Mouse (Mus musculus): ENCODE measurements at regions not wholly inside any gene's neighbourhood (a gene's known extent, or its start where the extent isn't known, plus 50 kb on each side); places are given as distances from the start of the nearest gene placed in this dataset.

DNA sequence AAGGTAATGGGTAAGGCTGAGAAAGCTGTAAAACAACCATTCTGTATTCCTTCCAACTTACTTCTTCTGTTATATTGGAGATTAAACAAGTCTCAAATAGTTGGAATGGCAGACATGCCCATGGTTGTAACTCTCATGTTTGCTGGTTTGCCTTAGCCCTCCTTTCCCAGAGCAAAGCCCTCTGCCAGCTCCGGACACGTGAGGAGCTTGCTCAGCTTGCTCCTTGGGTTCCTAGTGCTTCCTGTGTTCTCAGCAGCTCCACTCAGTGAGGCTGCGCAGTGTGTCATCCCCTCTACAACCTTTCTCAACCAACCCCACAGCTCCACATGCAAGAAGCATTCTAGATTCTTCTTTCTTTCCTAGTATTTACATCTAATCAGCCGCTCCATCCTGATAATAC, 193.3 kb upstream of the Tmem45b start:
- no peaks in the 10 kb centered on the region for H3K36me3 ChIP-seq (ENCODE audit: control insufficient read depth, insufficient read depth, low read length)
- WGBS: 79% methylated on average over 4 of the region's 4 CpGs
- no peaks in the 10 kb centered on the region for H3K9me3 ChIP-seq (replicated peaks; ENCODE audit: control insufficient read depth, low read length)
- no peak overlapping the region for H3K4me2 ChIP-seq (ENCODE audit: low read depth, low read length)
- ATAC-seq (ENCODE audit: insufficient read depth, low FRiP score): no peak
- H3K4me3 ChIP-seq (replicated peaks; ENCODE audit: low read length): no peak overlapping the region
- no peaks in the 10 kb centered on the region for H3K27me3 ChIP-seq (ENCODE audit: control insufficient read depth, insufficient read depth, low read length)
- H3K4me1 ChIP-seq (ENCODE audit: control insufficient read depth, insufficient read depth, low read length): no peaks in the 10 kb centered on the region
- no peak overlapping the region for H3K9ac ChIP-seq (ENCODE audit: low read length)
- H3K27ac ChIP-seq (ENCODE audit: low read length): no peak overlapping the region

DNA sequence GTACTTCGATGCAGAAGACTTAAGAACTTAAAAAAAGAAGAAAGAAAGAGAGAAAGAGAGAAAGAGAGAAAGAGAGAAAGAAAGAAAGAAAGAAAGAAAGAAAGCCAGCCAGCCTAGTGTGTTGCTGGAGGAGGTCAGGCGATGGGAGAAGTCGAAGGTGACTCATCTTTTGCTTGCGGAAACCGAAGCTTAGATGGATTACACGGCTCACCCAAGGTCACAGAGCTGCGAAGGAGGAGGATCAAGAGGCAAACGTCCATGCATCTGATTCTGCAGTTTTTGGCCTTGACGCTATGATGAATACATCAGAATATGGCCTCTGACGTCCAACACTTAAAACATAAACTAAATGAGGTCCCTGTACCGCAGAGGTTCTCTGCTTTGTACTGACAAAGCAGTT, 192.4 kb upstream of the Tmem45b start:
- WGBS: 40% methylated on average over 11 of the region's 11 CpGs
- Histone ChIP-seq H3K36me3 (ENCODE audit: control insufficient read depth, insufficient read depth, low read length) (no peaks in the 10 kb centered on the region), H3K27ac (ENCODE audit: low read length) (no peak overlapping the region), H3K9me3 (replicated peaks; ENCODE audit: control insufficient read depth, low read length) (no peaks in the 10 kb centered on the region), H3K4me3 (replicated peaks; ENCODE audit: low read length) (no peak overlapping the region), H3K27me3 (ENCODE audit: control insufficient read depth, insufficient read depth, low read length) (no peaks in the 10 kb centered on the region), H3K9ac (ENCODE audit: low read length) (no peak overlapping the region), H3K4me2 (ENCODE audit: low read depth, low read length) (no peak overlapping the region), H3K4me1 (ENCODE audit: control insufficient read depth, insufficient read depth, low read length) (no peaks in the 10 kb centered on the region)
- ATAC-seq (ENCODE audit: insufficient read depth, low FRiP score): no peak

DNA sequence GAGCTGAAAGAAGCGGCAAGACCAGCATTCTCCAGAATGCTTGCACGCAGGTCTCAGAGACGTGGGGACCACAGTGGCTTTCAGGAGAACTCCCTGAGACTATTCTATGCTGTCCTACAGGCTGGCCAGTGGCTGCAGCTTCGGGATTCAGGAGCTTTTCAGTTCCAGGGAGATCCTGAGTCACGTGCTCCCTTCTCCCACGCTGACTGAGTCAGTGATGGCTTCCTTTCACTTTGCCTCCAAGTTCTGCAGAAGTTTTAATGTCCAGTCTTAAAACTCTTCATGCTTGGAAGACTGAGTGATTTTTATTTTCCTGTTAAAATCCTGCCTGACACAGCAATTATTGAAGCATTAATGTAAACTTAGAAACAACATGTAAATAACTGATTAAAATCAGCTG, 190.5 kb upstream of the Tmem45b start:
- Histone ChIP-seq H3K36me3 (ENCODE audit: control insufficient read depth, insufficient read depth, low read length) (no peaks in the 10 kb centered on the region), H3K27me3 (ENCODE audit: control insufficient read depth, insufficient read depth, low read length) (no peaks in the 10 kb centered on the region), H3K9ac (ENCODE audit: low read length) (no peak overlapping the region), H3K9me3 (replicated peaks; ENCODE audit: control insufficient read depth, low read length) (no peaks in the 10 kb centered on the region), H3K4me1 (ENCODE audit: control insufficient read depth, insufficient read depth, low read length) (no peaks in the 10 kb centered on the region), H3K4me3 (replicated peaks; ENCODE audit: low read length) (no peak overlapping the region), H3K4me2 (ENCODE audit: low read depth, low read length) (no peak overlapping the region), H3K27ac (ENCODE audit: low read length) (no peak overlapping the region)
- WGBS: 76% methylated on average over 6 of the region's 6 CpGs
- ATAC-seq (ENCODE audit: insufficient read depth, low FRiP score): no peak

DNA sequence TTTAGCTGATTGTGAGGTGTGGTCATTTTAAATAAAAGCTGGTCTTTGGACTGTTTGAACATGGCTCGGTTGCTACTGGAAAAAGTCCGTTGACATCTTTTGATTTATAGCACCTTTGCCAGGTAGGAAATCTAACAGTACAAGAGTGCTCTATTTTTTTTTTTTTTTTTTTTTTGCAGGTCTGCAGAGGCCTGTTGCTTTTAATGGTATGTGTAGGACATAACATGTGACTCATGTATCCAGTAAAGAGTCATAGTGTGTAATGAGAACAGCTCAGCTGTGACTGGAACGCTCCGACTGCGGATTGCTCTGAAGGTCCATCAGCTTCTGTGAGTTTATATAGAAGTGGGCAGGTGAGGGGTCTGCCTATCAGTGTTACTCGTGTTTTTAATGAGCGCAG, 190.0 kb upstream of the Tmem45b start:
- no peak overlapping the region for H3K9ac ChIP-seq (ENCODE audit: low read length)
- no peaks in the 10 kb centered on the region for H3K27me3 ChIP-seq (ENCODE audit: control insufficient read depth, insufficient read depth, low read length)
- H3K9me3 ChIP-seq (replicated peaks; ENCODE audit: control insufficient read depth, low read length): no peaks in the 10 kb centered on the region
- H3K4me2 ChIP-seq (ENCODE audit: low read depth, low read length): no peak overlapping the region
- no peaks in the 10 kb centered on the region for H3K36me3 ChIP-seq (ENCODE audit: control insufficient read depth, insufficient read depth, low read length)
- H3K4me1 ChIP-seq (ENCODE audit: control insufficient read depth, insufficient read depth, low read length): no peaks in the 10 kb centered on the region
- H3K27ac ChIP-seq (ENCODE audit: low read length): no peak overlapping the region
- 58% methylated on average over 7 of the region's 7 CpGs for WGBS
- peak; percentile 66; the same call in 1 of the 2 replicates for ATAC-seq (ENCODE audit: insufficient read depth, low FRiP score)
- no peak overlapping the region for H3K4me3 ChIP-seq (replicated peaks; ENCODE audit: low read length)

DNA sequence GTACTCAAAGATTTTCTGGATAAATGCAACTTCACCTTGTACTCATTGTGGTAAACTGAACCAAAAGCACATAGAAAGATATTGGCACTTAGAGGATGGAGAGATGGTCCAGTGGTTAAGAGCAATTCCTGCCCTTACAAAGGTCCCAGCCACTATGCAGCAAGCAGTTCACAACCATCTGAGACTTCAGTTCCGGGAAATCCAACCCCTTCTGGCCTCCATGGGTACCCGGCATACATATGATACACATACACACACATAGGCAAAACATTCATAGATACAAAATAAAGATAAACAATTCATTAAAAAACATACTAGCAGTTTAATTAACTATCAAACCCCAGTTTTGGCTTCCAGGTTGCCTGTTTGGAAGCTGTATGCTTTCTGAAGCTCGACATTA, 189.5 kb upstream of the Tmem45b start:
- no peak overlapping the region for H3K4me2 ChIP-seq (ENCODE audit: low read depth, low read length)
- H3K27ac ChIP-seq (ENCODE audit: low read length): no peak overlapping the region
- no peaks in the 10 kb centered on the region for H3K27me3 ChIP-seq (ENCODE audit: control insufficient read depth, insufficient read depth, low read length)
- no peaks in the 10 kb centered on the region for H3K9me3 ChIP-seq (replicated peaks; ENCODE audit: control insufficient read depth, low read length)
- H3K4me3 ChIP-seq (replicated peaks; ENCODE audit: low read length): no peak overlapping the region
- 68% methylated on average over 3 of the region's 3 CpGs for whole genome bisulfite sequencing
- no peak for ATAC-seq (ENCODE audit: insufficient read depth, low FRiP score)
- H3K36me3 ChIP-seq (ENCODE audit: control insufficient read depth, insufficient read depth, low read length): no peaks in the 10 kb centered on the region
- H3K9ac ChIP-seq (ENCODE audit: low read length): no peak overlapping the region
- H3K4me1 ChIP-seq (ENCODE audit: control insufficient read depth, insufficient read depth, low read length): no peaks in the 10 kb centered on the region

DNA sequence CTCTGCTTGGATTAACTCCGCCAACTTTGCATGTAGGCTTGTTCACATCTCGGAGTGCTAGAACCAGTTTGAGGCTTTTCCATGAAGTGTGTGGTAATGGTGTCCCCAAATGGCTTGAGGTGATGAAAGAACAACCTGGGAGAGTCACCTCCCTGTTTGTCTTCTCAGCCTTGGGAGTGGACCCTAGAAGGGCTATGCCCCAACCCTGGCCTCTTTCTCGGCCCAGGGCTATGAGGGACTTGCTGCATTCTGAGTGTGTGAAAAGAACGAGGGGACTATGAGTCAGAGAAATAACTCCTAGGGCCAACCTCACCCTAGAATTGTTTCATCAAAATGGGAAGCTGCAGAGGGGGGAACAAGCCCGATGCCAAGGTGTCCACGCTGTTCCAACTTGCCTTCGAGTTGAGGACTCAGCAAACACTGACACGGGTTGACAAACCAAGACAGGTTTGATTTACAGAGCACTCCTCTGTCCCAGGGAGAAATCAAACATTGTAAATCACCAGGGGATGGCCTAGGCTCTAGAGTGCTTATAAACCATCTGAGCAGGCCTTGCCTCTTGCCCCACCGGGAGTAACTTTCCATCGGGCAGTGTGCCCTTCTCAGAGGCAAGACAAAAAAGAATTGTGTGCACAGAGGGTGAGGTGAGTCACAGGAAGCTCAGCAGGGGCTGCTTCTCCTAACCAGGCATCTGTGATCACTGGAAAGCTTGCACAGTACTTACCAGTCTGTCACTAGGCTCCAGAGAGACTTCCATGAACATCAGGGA, 186.3 kb upstream of the Tmem45b start:
- Histone ChIP-seq H3K4me1 (ENCODE audit: control insufficient read depth, insufficient read depth, low read length) (no peaks in the 10 kb centered on the region), H3K4me3 (replicated peaks; ENCODE audit: low read length) (no peak overlapping the region), H3K4me2 (ENCODE audit: low read depth, low read length) (no peak overlapping the region), H3K27ac (ENCODE audit: low read length) (peak overlapping the region; percentile 76), H3K9ac (ENCODE audit: low read length) (no peak overlapping the region), H3K27me3 (ENCODE audit: control insufficient read depth, insufficient read depth, low read length) (no peaks in the 10 kb centered on the region), H3K9me3 (replicated peaks; ENCODE audit: control insufficient read depth, low read length) (no peaks in the 10 kb centered on the region), H3K36me3 (ENCODE audit: control insufficient read depth, insufficient read depth, low read length) (no peaks in the 10 kb centered on the region)
- ATAC-seq (ENCODE audit: insufficient read depth, low FRiP score): peak; percentile 44; the same call in 1 of the 2 replicates
- WGBS: 59% methylated on average over 10 of the region's 10 CpGs

DNA sequence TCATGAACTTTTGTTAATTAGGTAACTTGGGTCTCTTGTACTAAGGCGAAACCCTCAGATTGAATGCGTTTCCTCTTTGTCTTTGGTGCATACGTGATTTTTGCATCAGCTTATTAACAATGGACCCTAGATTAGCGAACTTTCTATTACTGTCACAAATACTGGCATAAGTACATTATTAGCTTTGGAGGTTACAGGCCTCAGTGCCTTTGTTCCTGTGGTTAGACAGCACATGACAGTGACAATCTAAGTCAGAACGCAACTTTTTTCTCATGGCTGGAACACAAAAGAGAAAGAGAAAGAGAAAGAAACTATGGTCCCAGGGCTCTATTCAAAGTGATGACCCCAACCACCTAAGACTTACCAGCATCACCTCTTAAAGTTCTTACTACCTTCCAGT, 184.8 kb upstream of the Tmem45b start:
- no peak overlapping the region for H3K4me3 ChIP-seq (replicated peaks; ENCODE audit: low read length)
- no peaks in the 10 kb centered on the region for H3K4me1 ChIP-seq (ENCODE audit: control insufficient read depth, insufficient read depth, low read length)
- no peak for ATAC-seq (ENCODE audit: insufficient read depth, low FRiP score)
- H3K9ac ChIP-seq (ENCODE audit: low read length): no peak overlapping the region
- peak overlapping the region; percentile 13; the same call in 1 of the 2 replicates for H3K27ac ChIP-seq (ENCODE audit: low read length)
- no peaks in the 10 kb centered on the region for H3K9me3 ChIP-seq (replicated peaks; ENCODE audit: control insufficient read depth, low read length)
- no peaks in the 10 kb centered on the region for H3K27me3 ChIP-seq (ENCODE audit: control insufficient read depth, insufficient read depth, low read length)
- no peaks in the 10 kb centered on the region for H3K36me3 ChIP-seq (ENCODE audit: control insufficient read depth, insufficient read depth, low read length)
- no peak overlapping the region for H3K4me2 ChIP-seq (ENCODE audit: low read depth, low read length)
- WGBS: 88% methylated on average over 5 of the region's 5 CpGs

DNA sequence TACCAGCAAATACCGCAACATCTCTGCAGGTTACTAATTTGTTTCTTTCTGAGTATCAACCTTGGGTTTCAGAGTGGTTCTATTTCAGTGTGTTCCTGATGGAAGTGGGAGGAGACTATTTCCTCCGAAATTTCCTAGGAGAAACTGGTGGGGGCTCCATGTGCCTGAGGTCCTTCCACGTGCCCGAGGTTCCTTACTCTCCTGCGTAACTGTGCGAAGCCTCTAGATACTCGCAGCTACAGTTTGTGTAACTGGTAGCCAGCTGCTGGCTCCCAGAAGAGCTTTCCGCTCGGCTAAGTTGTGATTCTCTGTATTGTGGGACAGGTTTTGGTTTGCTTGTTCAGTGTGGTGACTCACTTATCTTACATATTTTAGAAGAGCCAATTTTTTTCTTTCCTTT, 184.3 kb upstream of the Tmem45b start:
- no peaks in the 10 kb centered on the region for H3K27me3 ChIP-seq (ENCODE audit: control insufficient read depth, insufficient read depth, low read length)
- no peaks in the 10 kb centered on the region for H3K9me3 ChIP-seq (replicated peaks; ENCODE audit: control insufficient read depth, low read length)
- peak overlapping the region; percentile 62; the same call in 1 of the 2 replicates for H3K27ac ChIP-seq (ENCODE audit: low read length)
- no peaks in the 10 kb centered on the region for H3K36me3 ChIP-seq (ENCODE audit: control insufficient read depth, insufficient read depth, low read length)
- H3K9ac ChIP-seq (ENCODE audit: low read length): no peak overlapping the region
- H3K4me1 ChIP-seq (ENCODE audit: control insufficient read depth, insufficient read depth, low read length): no peaks in the 10 kb centered on the region
- H3K4me2 ChIP-seq (ENCODE audit: low read depth, low read length): no peak overlapping the region
- H3K4me3 ChIP-seq (replicated peaks; ENCODE audit: low read length): no peak overlapping the region
- ATAC-seq (ENCODE audit: insufficient read depth, low FRiP score): no peak
- 71% methylated on average over 9 of the region's 9 CpGs for WGBS

DNA sequence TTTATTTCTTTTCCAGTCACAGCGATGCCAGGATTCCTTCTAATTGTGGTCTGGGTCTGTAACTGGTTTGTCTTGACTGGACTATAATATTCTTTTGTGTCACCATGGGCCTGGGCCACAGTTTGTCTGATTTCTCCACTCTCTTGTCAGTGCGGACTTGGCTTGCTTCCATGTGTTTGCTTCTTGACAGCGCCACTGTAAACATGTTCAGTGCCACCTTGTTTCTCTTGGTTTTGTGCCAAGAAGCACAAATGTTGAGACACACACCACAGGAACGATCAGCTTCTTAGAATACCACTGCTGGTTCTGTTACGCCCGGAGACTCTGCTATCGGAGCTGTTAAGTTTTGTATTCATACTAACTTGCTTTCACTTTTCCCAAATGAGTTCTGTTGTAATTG, 180.9 kb upstream of the Tmem45b start:
- Histone ChIP-seq H3K9me3 (replicated peaks; ENCODE audit: control insufficient read depth, low read length) (no peaks in the 10 kb centered on the region), H3K27ac (ENCODE audit: low read length) (no peak overlapping the region), H3K4me2 (ENCODE audit: low read depth, low read length) (no peak overlapping the region), H3K4me1 (ENCODE audit: control insufficient read depth, insufficient read depth, low read length) (no peaks in the 10 kb centered on the region), H3K27me3 (ENCODE audit: control insufficient read depth, insufficient read depth, low read length) (no peaks in the 10 kb centered on the region), H3K4me3 (replicated peaks; ENCODE audit: low read length) (no peak overlapping the region), H3K36me3 (ENCODE audit: control insufficient read depth, insufficient read depth, low read length) (no peaks in the 10 kb centered on the region), H3K9ac (ENCODE audit: low read length) (no peak overlapping the region)
- 81% methylated on average over 7 of the region's 7 CpGs for WGBS
- no peak for ATAC-seq (ENCODE audit: insufficient read depth, low FRiP score)
